Mouse (Mus musculus): ENCODE measurements around the gene Gm20388.

DNA sequence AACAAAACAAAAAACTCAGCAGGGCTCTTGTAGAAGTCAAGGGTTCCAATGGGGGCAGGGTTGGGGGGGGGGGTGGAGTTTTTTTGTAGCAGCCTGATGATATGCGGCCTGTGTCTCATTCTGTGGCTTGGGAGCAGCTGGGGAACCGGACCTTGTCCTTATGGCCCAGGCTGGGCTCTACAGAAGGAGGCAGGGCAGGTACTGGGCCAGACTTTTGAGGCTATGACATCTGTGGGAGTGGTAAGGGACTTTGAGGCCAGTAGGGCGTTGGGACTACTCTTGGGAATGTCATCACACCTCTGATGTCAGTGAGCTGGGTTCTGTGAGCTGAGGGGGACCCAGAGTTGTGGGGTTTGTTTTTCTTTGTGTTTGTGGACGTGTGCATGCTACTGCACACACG lies 584.8 kb downstream of the Gm20388 start:
- TF ChIP-seq CTCF (IDR thresholded peaks at IDR 0.05; ENCODE audit: low read depth) (no peak), EP300 (IDR thresholded peaks at IDR 0.05; ENCODE audit: low read depth) (no peak)
